Mouse (Mus musculus): ENCODE data around the gene Lactb.

DNA sequence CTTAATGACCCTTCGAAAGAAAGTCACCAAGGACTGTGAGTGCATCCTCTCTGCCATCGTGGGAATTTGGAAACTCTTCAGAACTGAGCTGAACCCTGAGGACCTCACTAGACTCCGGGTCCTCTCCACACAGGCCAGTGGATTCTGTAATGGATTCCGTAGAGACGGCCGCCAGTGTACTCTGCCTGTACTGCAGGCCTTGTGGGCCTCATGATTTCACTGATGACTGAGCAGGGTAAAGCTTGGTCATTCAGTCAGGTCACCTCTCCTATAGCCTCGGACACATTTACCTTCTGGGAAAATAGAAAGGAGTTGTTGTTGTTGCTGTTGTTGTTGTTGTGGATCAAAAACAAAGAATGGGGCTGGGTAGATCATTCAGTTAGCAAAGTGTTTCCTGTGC lies 6.8 kb upstream of the Lactb start:
- TF ChIP-seq CTCF (IDR thresholded peaks at IDR 0.05; ENCODE audit: low read depth, low read length) = no peak
- TF ChIP-seq GATA1 (IDR thresholded peaks at IDR 0.05; ENCODE audit: borderline replicate concordance, low read length) = no peak
- no peak for TF ChIP-seq TAL1 (conservative IDR thresholded peaks at IDR 0.05; ENCODE audit: low read depth, low read length)

Data from G1E (cell line).